Mouse (Mus musculus): Measurements from ENCODE around the gene Ston2.
"Not testable (repeated sequence)": the region's sequence is repeated elsewhere in the genome, so short reads cannot be mapped to it uniquely, and the experiment has no call there.

Ston2 gene

DNA sequence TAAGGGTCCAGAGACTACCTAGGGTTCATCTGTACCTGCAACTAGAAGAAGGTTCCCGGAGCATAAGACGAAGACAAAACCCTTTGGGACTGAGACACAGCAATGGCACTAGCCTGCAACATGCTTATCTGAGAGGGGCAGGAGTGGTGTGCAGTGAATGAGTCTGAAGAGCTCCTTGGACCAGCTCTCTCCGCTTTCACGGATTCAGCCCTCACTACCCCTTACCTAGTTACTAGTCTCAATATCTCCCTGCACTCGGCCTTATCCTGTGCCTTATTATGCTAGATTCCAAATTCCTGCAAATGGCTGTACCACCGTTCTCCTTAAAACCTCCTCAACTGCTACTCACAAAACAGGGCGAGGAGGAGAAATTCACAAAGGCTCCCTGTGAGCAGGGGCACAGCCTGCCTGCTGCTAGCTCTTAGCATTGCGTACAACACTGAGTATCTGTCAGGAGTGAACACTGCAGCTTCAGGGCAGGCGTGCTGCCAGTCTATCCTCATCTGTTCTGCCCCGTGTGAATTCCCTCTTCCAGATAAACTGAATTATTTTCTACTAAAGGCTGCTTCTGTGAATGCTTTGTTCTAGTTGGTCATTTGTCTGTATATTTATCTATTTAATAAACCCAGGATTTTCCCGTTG is 38.5 kb downstream of the Ston2 start:
- DNase-seq (ENCODE audit: low spot score) = no peak

DNA sequence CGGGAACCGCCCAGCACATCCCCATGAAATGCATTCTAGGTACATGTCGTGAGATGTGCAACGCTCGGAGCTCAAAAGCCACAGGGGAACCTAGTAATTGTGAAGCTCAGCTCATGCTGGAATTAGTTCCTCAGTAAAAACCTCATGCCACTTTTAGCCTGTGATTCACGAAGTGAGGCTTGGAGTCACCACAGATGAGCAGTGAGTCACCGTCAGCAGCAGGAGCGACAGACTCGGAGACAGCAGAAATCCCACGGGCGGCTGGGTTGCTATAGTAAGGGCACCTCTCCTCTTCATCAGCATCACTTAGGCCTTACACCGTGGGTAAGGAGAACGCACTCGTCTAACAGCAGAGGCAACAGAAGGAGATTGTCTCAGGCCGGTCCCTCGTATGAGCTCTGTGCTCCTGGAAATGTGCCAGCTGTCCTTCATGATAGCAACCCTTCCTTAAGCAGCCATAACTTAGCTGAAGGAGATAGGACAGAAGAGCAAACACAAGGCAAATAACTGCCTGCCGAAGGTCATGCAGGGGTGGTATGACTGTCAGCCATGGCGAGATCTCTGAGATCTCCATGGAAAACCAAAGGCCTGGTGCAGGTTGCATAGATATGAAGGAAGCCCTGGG is 39.8 kb downstream of the Ston2 start:
- no peak for DNase-seq (ENCODE audit: low spot score)

DNA sequence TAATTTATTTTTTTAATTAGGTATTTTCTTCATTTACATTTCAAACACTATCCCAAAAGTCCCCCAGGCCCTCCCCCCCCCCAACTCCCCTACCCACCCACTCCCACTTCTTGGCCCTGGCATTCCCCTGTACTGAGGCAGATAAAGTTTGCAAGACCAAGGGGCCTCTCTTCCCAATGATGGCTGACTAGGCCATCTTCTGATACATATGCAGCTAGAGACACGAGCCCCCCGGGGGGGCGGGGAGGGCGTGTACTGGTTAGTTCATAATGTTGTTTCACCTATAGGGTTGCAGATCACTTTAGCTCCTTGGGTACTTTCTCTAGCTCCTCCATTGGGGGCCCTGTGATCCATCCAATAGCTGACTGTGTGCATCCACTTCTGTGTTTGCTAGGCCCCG is 41.3 kb downstream of the Ston2 start:
- DNase-seq (ENCODE audit: low spot score) = not testable (repeated sequence)

DNA sequence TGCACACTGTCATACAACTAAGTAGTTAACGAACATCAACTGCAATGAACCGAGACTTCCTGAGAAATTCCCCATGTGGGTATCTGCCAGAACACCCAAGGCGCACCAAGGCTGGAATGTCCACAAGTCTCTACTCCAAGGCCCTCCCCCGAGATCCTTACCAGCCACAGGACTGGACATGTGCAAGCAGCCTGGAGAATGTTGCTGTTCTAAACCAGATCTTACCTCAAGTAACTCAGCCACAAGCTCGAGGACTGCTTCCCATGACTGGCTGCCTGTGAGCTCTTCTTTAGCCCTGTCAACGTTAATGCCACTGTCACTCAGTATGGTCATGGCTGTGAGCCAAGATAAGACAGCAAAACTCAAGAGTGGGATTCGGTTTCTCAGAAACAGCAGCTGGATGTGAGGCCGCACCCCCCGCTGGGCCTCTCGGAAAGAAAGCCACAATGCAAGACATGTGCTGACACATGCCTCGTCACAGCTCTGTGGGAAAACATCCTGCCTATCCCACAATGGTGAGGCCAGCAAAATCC is 42.4 kb downstream of the Ston2 start:
- DNase-seq (ENCODE audit: low spot score) = no peak

DNA sequence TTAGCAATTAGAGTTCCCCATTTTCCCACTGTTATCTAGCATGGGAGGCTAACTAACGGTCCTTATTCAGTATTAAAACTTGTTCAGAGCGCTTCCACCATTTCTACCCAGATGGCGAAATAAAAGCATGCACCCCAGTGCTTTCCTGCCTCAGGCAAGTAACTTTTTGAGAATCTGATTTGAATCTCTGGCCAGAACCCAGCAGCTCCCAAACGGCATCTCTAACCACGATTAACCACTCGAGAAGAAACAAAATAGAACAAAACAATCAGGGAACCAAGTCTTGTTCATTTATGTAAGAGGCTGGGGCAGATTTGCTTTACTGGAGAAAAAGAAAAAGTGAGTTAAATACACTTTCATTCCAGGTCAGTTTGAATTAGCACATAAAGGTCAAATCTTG is 44.1 kb downstream of the Ston2 start:
- DNase-seq (ENCODE audit: low spot score) = no peak

DNA sequence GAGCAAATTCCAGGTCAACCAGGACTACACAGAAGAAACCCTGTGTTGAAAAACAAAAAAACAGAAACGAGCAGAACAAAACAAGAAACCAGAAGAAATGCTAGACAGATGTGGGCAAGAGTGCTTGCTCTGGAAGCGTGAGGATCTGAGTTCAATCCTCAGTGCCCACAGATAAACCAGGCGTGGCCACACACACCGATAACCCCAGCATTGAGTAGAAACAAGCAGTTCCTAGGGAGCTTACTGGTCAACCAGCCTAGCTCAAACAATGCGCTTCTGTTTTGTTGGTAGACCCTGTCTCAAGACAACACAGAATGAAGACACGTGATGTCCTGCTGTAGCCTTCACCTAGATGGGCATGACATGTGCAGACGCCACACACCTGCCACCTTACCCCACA is 45.3 kb downstream of the Ston2 start:
- DNase-seq (ENCODE audit: low spot score) = no peak

DNA sequence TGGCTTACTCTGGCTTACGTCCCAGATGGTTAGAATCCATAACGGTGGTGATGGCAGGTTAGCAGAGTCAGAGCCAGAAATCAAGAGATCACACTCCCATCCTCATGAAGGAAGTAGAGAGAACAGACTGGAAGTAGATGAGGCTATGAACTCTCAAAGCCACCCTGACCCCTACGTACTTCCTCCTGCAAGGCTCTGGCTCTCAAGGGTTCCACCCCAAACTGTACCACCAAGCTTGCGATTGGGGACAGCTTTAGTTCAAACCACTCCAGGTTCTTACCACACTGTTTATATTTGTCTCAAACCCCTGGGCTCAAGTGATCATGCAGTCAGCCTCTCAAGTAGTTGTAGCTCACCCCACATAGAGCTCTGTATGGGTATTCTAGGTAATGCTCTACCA is 49.8 kb downstream of the Ston2 start:
- DNase-seq (ENCODE audit: low spot score) = no peak

DNA sequence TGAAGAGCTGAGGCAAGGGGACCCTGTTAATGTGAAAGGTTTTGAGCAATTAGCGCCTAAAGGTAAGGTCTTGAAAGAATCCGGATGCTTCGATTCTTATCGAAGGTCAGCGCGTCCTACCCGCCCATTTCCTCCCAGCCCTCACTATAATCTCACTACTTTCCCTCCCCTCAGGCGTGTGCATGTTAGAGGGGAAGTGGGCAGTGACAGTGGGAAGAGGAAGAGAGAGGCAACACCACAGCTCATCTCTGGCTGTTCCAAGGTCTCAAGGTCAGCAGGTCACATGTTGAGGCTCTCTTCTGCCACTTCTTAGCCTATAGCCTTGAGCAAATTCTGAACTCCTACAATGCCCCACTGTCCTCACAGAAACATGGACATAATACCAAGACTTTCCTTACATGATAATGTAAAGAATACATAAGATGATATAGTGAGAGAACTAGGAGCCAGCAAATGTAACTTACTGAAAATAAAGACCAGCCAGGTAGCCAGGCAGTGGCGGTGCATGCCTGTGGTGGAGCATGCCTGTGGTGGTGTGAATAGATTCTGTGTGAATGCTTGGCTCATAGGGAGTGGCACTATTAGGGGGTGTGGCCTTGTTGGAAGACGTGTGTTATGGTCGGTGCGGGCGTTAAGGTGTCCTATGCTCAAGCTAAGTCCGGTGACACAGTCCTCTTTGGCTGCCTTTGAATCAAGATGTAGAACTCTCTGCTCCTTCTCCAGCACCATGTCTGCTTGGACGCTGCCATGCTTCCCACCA is 51.8 kb downstream of the Ston2 start:
- no peak for DNase-seq (ENCODE audit: low spot score)

DNA sequence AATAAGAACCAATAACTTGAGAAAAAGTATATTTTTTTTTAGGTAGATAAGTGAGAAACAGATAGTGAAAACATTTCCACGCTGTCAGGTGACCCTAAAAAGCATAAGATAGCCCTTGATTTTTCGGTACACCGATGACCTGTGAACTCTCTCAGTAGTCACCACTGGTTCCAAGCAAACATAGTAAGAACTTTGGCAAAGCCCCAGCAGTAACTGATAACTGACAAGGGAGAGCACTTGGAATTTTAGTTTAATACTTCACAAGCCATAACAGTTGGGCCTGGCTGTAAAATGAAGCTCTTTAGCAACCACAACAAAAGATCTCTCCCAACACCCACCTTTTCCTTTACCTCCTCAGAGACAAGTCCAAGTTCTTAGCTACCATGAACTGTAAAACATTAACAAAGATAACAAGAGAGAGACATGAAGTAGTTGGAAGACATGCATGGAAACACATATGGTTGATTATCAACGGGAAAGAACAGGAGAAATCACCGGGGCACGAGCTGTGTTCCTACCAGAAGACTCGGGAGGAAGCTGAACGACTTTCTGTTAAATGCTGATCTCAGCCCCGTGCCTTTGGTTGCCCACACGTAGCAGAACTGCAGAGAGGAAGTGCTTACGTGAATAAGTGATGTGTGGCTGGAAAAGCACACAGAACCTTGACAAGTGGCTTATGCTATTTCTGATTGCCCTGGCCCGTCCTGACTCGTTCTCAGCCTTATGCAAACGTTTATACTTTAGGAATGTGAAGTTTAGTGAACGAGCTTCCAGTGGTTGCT is 53.8 kb downstream of the Ston2 start:
- DNase-seq (ENCODE audit: low spot score) = no peak

DNA sequence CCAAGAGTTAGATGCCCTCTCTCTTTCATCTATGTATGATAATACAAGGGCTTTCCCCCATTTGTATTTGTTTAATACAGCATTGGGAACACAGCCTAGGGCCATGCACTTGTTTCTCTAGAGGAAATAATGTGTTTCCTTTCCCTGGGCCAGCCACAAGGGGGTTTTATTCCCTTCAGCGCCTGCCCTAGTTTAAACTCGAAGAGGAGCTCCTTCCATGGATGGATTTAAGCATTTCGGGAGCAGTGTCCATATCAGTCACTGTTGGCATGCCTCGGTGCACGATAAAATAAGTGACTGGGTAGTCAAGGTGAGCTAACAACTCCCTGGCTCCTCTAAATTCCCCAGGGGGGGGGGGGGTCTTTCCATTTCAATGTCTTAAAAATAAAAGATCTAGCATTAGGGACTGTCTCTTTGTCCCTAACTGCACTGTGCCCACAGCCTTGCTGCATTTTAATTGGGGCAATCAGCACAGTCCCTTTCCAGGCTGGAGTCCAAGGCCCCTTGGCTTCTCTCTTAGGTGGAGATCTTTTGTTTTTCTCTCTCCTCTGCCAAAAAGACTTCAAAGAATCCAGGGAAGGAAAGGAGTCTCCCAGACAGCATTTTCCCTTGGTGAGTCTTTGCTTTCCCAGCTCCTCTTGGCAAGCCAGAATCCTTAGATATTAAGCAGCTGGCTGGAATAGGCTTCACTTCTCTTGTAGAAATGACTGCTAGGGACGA is 55.3 kb downstream of the Ston2 start:
- DNase-seq (ENCODE audit: low spot score) = no peak

DNA sequence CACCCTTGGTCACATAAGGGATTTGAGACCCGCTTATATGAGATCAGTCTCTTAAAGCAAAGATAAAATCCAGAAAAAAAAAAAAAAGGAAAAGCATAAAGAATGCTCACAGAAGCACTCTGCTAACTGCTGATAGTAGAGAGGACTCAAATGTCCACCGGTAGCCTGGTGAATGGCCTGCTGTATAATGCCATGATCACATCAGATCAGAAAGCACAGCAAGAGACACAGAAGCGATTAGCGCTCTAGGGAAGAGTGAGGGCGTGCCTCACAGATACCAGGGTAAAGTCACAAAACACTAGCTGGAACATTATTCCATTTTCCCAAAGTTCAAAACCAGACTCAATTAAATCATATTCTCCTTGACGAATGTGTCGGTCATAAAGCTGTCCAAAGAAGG is 62.0 kb downstream of the Ston2 start:
- DNase-seq (ENCODE audit: low spot score) = no peak

DNA sequence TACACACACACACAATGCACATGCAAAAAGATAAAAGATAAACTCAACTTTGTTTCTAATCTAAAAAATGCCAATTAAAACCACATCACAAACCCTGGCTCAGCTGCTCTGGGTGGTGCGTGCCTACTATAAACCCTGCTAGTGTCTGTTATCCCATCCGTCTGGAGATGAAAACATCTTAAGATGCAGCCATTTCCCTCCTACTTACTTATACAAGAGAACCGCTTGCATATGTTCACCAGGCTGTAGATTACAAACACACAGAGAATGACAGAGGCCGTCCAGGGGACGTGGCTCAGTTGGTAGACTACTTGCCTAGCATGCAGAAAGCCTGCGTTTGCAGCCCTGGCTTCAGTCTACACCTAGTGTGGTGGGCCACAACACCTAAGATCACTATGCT is 64.3 kb downstream of the Ston2 start:
- DNase-seq (ENCODE audit: low spot score) = no peak

DNA sequence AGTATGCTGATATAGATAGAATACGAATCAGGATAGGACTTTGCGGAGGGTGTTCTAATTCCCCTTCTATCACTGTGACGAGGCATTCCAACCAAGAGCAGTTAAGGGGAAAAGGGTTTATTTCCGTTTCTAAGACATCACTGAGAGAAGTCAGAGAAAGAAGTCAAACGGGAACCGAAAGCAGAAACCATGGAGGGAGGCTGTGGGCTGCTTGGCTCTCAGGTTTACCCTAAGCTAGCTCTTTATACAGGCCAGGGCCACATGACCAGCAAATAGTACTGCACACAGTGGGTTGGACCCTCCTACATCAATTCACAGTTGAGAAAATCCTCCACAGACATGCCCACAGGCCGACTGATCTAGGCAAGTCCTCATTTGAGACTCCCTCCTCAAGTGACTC is 69.1 kb downstream of the Ston2 start:
- DNase-seq (ENCODE audit: low spot score) = no peak

DNA sequence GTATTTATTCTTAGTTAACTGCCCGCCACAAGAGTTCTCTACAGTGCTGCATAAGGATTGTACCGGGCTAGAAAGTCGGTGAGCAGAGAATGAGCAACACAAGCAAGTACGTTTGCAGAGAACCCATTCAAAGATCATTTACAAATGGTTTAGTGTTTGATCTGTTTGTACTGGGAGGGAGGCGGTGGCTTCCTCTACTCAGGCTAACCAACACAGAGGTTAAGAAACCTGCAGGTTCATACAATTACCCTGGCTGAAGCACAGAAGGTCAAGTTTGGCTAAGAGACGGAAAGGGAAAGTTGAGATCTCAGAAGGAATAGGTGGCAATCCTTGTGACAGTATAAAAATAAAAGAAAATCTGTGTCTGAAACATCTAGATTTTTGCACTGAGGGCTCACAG is 72.5 kb downstream of the Ston2 start:
- no peak for DNase-seq (ENCODE audit: low spot score)

DNA sequence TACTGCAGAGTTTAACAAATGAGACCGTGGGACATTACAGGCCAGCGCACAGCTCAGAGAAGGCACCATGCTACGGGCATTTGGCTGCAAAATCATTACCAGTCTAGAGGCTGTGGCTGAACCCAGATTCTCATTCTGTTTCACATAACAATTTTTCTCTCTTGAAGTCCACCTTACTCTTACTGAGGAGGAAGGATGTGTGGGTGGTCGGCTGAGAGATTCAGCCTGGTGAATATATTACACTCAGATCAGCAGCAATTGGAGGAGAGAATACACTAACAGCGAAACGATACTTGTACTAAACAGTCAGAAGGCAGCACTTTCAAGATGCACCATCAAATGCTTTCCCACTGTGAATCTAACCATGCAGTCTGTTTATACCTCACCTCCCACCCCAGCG is 74.8 kb downstream of the Ston2 start:
- no peak for DNase-seq (ENCODE audit: low spot score)

DNA sequence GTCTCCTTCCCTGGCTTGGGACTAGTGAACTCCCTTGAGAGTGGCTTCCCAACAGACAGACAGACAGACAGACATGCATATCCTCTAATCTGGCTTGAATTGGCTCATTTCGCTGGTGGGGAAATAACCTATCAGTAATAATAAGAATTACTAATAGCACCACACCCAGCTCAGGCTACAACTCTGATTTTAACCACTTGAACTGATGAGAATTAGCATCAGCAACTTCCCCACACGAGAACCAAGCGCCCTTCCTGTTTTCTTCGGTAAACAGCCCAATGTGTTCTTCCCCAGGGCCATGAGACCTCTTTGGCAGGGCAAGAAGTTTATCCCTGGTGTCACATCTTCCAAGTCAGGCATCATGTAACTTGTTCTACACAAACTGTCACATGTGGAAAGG is 76.5 kb downstream of the Ston2 start:
- DNase-seq (ENCODE audit: low spot score) = no peak

DNA sequence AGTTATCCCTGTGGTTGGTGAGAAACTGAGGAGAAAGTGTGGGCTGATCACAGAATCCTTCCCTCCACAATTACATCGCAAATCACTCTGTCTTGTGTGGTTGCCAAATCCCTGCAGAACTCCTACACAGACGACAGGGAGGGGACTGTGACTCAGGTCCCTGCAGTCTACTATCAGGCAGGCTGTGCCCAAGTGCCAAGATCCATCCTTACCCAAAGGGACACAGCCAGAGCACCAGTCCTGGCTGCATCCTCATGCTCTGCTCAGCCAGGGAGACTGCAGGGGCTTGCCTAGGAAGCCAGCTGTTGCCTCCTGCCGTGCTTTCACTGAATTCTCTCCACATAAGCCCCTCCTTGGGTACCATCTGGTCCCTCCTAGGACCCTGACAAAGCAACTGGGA is 77.3 kb downstream of the Ston2 start:
- no peak for DNase-seq (ENCODE audit: low spot score)

DNA sequence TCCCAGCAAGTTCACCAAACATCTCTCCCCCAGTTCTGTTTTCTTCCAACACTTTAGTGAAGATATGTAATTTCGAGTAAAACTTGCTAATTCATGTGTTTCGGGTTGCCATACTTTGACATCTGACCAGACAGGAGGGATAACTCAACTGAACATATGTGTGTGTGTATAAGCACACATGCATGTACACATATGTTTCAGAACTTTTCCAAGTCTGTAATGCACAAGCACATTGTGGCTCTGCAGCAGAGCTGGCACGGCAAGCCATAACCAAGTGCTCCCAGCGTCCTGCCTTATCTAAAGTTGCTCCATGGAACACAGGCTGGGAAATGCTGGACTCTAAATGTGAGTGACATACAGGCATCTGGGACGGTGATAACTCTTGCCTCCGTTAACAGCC is 78.6 kb downstream of the Ston2 start:
- no peak for DNase-seq (ENCODE audit: low spot score)

DNA sequence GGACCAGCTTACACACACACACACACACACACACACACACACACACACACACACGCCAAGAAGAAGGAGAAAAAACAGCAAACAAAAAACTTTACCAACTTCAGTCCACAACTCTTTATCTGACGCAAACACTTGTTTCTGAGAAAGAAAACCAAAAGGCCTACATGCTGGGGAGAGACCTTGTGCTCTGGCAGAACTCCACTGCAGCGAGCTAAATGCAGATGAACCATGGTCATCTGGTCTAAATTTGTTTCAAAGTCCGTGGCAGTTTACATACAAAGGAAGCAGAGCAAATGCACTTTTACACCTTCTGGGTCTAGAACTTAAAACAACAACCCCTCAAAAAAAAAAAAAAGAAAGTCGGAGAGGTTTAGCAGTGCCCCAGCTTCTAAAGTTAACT is 79.0 kb downstream of the Ston2 start:
- DNase-seq (ENCODE audit: low spot score) = no peak

DNA sequence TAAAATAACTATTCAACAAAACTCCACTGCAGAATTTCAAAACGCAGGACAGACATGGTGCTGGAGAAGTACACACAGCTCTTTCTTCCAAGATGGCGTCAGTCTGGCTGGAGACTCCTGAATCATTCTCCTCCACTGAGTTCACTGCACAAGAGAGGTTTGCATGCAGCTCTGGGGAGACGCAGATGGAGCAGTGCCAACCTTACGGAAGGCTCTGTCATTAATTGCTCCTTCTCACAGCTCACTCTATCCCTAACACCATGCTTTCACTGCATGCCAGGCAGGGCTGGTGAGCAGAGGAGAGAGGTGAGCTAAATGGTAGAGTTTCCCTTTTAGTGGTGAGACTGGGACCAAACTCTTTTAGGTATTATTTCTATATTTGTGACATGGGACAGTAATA is 80.4 kb downstream of the Ston2 start:
- DNase-seq (ENCODE audit: low spot score) = no peak

DNA sequence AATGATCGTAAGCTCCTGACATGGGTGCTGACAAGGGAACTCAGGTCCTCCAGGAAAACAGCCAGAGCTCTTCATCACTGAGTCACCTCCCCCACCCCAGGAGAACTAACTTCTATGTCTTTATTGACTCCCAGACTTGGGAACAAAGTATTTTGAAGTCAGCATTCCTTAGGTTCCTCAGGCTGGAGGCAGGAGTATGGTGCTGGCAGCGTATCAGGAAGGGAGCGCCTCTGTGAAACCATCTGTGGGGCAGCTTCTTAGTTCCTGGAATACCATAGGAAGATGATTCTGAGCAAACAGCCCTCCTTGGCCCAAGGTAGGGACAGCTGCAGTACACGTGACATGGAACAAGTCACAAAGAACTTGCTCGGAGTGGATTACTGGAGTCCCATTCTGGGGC is 84.7 kb downstream of the Ston2 start:
- DNase-seq (ENCODE audit: low spot score) = no peak

DNA sequence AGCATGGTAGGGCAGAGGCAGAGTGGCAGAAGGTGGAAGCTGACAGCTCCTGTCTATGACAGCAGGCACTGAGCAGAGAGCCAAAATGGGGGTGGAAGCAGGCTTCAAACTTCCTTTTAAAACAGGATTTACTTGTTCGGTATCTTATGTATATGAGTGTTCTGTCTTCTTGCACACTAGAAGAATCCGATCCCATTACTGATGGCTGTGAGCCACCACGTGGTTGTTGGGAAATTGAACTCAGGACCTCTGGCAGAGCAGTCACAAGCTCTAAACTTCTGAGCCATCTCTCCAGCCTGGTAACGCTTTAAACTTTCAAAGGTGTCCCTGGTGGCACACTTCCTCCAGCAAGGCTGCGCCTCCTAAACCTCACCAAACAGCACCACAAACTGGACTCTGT is 85.4 kb downstream of the Ston2 start:
- DNase-seq (ENCODE audit: low spot score) = no peak

Data from ovary, postnatal 14 days (tissue).